Mouse (Mus musculus) kidney, postnatal 10 days (tissue): Measurements from ENCODE around the gene Mtmr12.
"Not testable (repeated sequence)": the region's sequence is repeated elsewhere in the genome, so short reads cannot be mapped to it uniquely, and the experiment has no call there.

Source experiments
- DNase-seq: peaks from one replicate; pipeline ENCODE4 v3.0.0; 2021; ENCODE audit warnings: mixed read lengths

Gene Mtmr12

GRCm38 (mm10) chr15:12204319-12205159 is at the start of gene Mtmr12:
Gene Mtmr12 (plus strand): TSS chr15:12205028.
- DNase-seq: peak; percentile 100

- DNase-seq: peak; percentile 58
These were observed 26.7 kb upstream of the Mtmr12 start for GRCm38 (mm10) chr15:12178126-12178525.

DNA sequence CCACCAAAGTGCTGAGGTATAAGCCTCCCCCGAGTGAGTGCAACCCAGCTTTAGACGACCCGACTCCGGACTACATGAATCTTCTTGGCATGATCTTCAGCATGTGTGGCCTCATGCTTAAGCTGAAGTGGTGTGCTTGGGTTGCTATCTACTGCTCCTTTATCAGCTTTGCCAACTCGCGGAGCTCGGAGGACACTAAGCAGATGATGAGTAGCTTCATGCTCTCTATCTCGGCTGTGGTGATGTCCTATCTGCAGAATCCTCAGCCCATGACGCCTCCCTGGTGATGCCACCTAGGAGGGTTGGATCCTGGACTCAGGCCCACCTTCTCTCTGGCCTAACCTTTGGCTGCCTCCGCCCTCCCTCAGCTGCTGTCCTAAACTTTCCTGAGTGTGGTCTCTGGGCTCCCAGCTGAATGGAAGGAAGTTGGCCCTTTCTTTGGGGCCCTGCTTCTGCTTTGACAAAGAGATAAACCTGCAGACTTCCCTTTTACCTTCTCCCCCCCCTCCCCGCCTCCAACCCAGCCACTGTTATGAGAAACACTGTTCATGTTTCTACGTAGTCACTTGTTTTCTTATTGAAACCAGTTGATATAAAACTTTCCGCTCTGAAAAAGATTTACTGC is 23.5 kb upstream of the Mtmr12 start:
- not testable (repeated sequence) for DNase-seq

DNA sequence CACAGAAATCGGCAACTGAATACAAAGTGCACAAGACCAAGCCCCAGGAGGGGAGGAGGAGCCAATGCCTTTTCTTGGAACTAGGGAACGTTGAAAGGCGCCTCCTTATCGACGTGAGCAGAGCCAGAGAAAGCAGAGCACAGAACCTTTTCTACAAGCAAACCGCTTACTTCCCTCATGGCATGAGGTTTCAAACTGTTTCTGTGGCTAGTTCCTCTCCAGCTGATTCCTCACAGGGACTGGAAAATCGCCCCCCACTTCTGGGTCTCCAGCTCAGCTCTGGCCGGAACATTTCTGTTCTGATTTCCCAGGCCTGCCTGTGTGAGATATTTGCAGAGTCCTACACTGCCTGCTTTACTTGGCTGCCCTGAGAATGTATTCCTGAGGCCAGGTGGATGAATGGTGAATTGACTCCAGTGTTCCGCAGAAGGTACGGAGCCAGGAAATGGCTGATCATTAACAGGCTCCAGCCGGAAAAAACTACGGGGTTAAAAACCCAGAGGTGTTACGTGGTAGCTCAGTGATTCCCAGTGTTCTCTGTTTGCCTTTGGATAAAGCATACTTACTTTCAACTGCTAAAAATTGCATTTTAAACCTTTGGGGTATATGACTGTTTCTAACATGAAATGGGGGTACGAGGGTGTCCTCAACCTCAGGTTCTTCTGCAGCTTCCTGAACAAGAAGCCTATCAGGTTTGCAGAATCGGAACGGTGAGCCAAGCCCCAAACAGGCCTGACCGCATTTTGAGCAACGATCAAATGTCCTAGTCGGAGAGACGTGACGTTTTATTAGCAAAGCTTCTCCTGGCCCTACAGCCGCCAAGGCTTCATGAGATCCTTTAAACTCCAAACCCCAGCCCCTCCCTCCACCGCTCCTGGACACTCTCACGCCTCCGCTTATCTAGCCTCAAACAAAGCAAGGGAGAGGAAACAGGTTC is 10.7 kb upstream of the Mtmr12 start:
- peak; percentile 76 for DNase-seq

DNA sequence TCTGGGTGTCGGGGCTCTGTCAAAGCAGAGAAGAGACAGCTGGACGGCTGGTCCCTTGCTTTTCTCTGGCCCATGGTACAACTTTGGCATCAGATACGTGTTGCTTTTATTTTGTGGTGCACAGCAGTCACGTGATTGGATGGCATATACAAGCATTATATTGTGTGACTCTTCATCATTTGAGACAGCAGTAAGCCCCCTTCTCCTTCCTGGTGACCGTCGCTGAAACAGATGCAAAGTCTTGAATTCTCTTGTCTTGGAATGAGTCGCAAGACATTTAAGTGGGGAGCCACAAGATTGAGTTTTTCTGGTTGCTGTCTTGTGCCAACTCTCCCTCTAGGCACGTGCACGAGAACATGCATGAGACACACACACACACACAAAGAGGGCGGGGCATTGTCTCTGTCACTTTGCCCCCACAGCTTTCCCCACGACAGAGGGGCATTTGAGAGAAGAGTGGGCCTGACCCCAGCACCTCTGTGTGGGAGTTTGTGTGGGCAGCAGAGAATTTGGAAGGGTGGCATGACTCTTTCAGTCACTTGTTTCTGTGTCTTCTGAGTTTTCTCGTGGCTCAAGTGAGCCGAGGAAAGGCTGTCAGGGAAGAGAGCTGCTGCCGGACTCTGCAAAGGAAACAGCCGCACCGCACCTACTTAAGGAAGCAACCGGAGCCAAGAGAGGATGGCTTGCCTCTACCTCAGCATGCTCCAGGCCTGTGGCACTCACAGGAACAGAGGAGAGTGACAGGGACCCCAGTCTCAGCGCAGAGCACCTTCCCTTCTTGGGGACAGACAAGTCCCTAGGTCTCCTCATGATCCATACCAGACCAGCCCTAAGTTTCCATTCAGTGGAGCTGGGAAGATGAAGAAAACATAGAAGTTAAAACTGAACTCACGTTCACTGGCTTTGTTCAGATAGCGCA is 9.8 kb upstream of the Mtmr12 start:
- DNase-seq: no peak

DNA sequence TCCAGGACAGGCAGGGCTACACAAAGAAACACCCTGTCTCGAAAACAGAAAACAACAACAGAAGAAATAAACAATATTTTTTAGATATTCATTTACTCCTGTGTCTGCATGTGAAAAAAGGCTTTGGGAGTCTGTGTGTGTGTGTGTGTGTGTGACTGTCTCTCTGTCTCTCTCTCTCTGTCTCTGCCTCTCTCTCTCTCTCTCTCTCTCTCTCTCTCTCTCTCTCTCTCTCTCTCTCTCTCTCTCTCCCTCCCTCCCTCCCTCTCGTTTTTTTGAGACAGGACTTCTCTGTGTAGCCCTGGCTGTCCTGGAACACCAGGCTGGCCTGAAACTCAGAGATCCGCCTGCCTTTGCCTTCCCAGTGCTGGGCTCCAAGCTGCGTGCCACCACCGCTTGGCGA is 8.9 kb upstream of the Mtmr12 start:
- no peak for DNase-seq

GRCm38 (mm10) chr15:12196410-12197191 is 8.2 kb upstream of the Mtmr12 start:
- DNase-seq: peak; percentile 85

DNA sequence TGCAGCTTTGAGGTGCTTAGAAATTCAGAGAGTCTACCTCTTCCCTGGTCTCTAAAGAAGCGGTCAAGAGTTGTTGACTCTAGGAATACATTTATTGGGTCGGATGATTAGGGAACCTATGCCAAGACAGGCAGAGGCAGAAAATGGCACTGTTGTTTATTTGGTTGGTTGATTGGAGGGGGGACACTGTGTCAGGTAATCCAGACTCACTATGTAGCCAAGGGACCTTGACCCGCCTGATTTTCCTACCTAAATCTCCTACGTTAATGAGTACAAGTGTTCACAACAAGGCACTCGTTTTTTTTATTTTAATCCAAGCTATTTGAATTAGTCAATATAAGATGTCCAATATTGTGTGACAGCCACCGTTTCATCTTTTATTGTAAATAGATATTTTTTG is 7.5 kb upstream of the Mtmr12 start:
- no peak for DNase-seq

DNA sequence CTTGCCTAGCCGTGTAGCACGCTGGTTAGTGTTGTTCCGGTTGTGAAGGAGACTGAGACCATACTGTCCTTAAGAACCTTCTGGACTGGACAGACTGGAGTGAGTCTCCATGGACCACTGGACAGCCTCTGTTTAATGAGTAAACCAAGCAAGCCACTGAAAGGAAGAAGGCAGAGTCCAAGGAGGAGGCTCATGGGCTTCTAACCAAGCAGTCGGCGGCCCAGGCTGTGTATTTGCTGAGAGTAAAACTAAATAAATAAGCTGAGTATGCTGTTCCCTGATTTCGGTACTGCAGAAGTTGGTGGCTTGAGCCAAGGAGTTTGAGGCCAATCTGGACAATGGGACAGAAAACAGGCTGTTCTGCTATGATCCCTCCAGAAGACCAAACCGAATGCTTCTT is 4.8 kb upstream of the Mtmr12 start:
- DNase-seq: peak; percentile 72

DNA sequence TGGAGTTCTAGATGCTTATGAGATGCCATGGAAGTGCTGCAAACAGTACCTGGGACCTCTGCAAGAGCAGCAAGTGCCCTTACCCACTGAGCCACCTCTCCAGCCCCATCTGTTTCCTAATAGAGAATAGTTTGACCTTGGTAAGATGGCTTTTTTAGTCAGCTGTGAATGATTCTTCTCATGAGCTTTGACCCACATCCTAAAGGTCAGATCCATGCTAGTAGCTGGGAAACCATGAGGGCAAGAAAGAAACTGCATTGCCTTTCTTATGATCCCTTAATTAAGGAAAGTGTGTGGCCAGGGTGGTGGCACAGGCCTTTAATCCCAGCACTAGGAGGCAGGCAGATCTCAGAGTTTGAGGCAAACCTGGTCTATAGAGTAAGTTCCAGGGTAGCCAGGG is 3.0 kb upstream of the Mtmr12 start:
- no peak for DNase-seq

DNA sequence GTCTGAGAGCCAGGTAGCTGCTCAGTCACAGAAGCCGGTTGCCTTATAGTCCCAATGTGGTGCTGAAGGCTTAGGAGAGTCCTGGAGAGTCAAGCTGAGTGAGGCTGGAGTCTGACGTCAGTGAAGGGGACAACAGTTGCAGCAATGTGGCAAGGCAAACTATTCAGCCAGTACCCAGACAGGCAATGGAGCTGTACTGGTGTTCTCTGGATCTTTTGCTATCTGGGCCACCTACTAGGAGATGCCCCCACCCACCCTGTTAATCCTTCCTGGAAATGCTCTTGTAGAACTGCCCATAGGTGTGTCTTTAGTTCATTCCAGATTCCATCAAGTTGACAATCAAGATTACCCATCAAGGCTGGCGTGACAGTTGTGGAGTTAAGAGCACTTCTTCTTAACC is 2.4 kb upstream of the Mtmr12 start:
- no peak for DNase-seq

- DNase-seq: not testable (repeated sequence)
These were observed 1.8 kb upstream of the Mtmr12 start for GRCm38 (mm10) chr15:12203008-12203407.

DNA sequence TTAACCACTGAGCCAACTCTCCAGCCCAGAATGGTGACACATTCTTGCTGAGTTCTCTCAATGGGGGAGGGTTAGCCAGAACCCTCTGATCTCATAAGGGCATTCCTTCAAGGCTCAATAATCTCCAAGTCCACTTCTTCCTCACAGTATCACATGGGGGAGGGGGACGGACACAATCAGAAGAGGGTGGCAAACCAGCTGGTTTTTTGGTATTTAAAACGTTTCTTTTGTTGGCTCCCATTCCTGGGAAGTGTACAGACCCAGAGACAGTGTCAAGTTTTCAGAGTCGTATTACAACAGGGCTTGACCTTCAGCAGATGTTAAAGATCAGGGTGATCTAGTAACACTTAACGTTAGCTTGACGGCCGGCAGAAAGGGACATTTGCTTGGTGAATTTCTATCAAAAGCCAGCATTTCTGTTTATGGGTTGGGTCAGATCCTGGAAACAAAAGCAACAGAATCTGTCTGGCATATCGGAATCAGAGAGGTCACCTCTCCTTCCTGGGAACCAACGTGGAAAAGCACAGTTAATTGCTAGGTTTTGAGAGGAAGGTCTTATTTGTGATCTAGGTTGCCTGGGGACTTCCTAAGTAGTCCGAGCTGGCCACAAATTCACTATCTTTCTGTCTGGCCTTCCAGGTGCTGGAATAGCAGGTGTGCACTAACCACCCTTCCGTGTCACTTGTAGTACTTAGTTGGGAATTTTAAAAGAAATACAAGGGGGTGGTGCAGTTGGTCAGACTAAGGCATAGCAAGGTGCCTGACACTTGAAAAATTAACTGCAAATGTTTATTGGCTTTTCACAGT is 1.1 kb upstream of the Mtmr12 start:
- DNase-seq: no peak

- DNase-seq: peak; percentile 59
These were observed 503 bp downstream of the Mtmr12 start for GRCm38 (mm10) chr15:12205160-12205901.

DNA sequence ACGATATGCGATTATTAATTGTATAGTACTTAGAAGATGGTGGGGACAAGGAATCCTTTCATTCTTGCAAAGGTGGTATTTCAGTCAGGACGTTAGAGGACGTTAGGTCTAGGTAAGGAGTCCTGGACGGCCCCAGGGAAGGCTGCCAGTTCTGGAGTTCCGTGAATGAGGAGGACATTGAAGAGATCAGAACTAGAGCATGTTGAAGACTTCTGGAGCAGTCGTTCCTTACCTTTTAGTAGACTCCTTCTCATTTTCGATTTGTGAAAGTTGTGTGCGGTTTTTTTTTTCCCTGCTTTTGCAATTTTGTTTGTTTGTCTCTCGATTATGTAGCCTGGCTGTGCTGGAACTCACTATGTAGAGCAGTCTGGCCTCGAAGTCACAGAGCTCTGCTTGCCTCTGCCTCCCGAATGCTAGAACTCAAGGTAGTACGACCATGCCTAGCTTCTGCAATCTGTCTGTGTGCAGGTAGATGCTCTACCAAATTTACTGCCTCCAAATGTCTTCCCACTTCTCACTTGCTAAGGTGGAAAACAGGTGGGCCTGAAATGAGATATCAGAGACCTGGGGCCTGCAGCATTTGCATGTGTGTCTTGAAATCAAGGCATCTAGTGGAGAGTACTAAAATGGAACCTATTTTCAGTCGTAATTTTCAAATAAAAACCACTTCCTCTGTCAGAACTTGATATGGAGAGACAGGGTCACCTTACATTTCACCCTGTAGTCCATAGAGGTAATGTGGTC is 1.2 kb downstream of the Mtmr12 start:
- no peak for DNase-seq

DNA sequence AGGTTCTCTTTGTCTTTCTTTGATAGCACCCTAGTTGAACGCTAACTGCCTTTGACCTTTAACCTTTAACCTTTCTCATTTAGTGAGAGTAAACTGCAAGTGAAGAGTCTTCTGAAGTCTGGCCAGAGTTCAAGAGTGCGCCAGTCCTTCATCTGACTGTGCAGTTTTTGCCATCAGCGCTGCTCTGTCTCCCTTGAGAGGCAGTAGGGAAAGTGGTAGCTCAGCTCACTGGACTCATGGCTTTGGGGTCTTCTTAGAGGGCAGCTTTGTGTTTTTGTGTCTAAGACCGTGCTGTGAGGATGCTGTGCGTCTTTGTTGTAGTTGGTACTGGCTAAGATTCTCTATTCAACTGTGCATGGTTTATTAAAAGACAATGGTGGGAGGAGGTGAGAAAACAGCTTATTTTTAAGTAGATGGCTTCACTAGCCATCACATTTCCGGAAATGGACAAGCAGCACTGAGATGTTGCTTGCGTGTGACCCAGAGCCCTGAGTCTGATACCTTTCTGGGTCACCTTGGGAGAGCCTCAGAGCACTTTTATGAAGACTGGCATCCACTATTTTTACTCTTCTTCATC is 1.9 kb downstream of the Mtmr12 start:
- peak; percentile 62 for DNase-seq

GRCm38 (mm10) chr15:12207556-12208090 is 2.8 kb downstream of the Mtmr12 start:
- peak; percentile 67 for DNase-seq

GRCm38 (mm10) chr15:12211577-12211976 is 6.7 kb downstream of the Mtmr12 start:
- no peak for DNase-seq
